Mouse (Mus musculus) liver, adult 2 months (tissue): ENCODE measurements around the gene Dync1li1. TPM values are rescaled to one million over a fixed set of nuclear protein-coding genes. Genes with fewer than 3 reads are reported as not detected.
"Not testable (repeated sequence)": the region's sequence is repeated elsewhere in the genome, so short reads cannot be mapped to it uniquely, and the experiment has no call there.

Experiments
- DNase-seq: peaks from one replicate; pipeline ENCODE4 v3.0.0-alpha.2; 2011; ENCODE audit warnings: low read depth, low spot score; ENCODE audit errors: extremely low read depth
- H3K27ac ChIP-seq: fragments of 200-500 bp; replicated peaks from 2 replicates; pipeline ENCODE4 v1.5.1; 2012; ENCODE audit warnings: low read depth, mild to moderate bottlenecking, control low read depth, inconsistent platforms, low read length; ENCODE audit not compliant: insufficient read depth
- H3K27me3 ChIP-seq: fragments of 200-500 bp; 2 replicates; pipeline ENCODE4 v1.6.1; 2012; ENCODE audit warnings: mild to moderate bottlenecking, moderate library complexity, low read length, inconsistent platforms; ENCODE audit not compliant: control insufficient read depth, insufficient read depth
- H3K36me3 ChIP-seq: fragments of 200-500 bp; 2 replicates; pipeline ENCODE4 v1.6.1; 2012; ENCODE audit warnings: low read length, inconsistent platforms; ENCODE audit not compliant: control insufficient read depth, insufficient read depth
- H3K4me1 ChIP-seq: fragments of 200-500 bp; 2 replicates; pipeline ENCODE4 v1.6.1; 2011; ENCODE audit warnings: low read length; ENCODE audit not compliant: control insufficient read depth, insufficient read depth
- H3K4me3 ChIP-seq: fragments of 200-500 bp; 2 replicates; pipeline ENCODE4 v1.5.1; 2011; ENCODE audit warnings: low read depth, mild to moderate bottlenecking, control low read depth, low read length, moderate library complexity; ENCODE audit not compliant: insufficient read depth
- H3K79me2 ChIP-seq: fragments of 200-500 bp; 2 replicates; pipeline ENCODE4 v1.6.1; 2012; ENCODE audit warnings: inconsistent platforms, mild to moderate bottlenecking, low read length, moderate library complexity; ENCODE audit not compliant: control insufficient read depth, insufficient read depth
- H3K9ac ChIP-seq: fragments of 200-500 bp; 2 replicates; pipeline ENCODE4 v1.6.1; 2012; ENCODE audit warnings: low read depth, mild to moderate bottlenecking, control low read depth, inconsistent platforms, low read length
- CTCF ChIP-seq: fragments of 200-500 bp; IDR thresholded peaks from 2 replicates; pipeline ENCODE4 v1.5.1; 2011; ENCODE audit warnings: low read depth, low read length, control low read depth
- POLR2A ChIP-seq: fragments of 200-500 bp; IDR thresholded peaks from 2 replicates; pipeline ENCODE4 v1.6.1; 2011; ENCODE audit warnings: low read length, control low read depth; ENCODE audit not compliant: insufficient read depth; ENCODE audit errors: extremely low read depth
- WGBS: fragments of 180-500 bp; shearing (Covaris S2); methylation state at CpG from one replicate; pipeline ENCODE4 v1.1.7; 2018; 5-methylcytosine and 5-hydroxymethylcytosine counted together
- polyA plus RNA-seq: library from polyadenylated mRNA; depleted of rRNA; stranded (reverse); fragments of >200 nt; gene quantifications from 2 replicates; pipeline ENCODE4 v1.2.3, GENCODE M21; 2012
- total RNA-seq: library from RNA; depleted of rRNA; stranded (reverse); fragments of >200 nt; gene quantifications from 2 replicates; pipeline ENCODE4 v1.2.3, GENCODE M21; 2014

Dync1li1 gene
- total and polyA plus RNA-seq, 2 experiments: 4.5 to 16.1 TPM

GRCm38 (mm10) chr9:114691112-114691511 lies 2.5 kb downstream of the Dync1li1 start:
- Histone ChIP-seq H3K27me3 (no peaks in the 10 kb centered on the region), H3K4me1 (peaks cover 8% of the 10 kb centered on the region), H3K9ac (no peak overlapping the region), H3K79me2 (peaks cover 6% of the 10 kb centered on the region; the same call in 1 of the 2 replicates), H3K36me3 (peaks cover 3% of the 10 kb centered on the region; the same call in 1 of the 2 replicates), H3K27ac (no peak overlapping the region), H3K4me3 (no peak overlapping the region)
- DNase-seq: no peak
- TF ChIP-seq CTCF: no peak
- no peak for TF ChIP-seq POLR2A

GRCm38 (mm10) chr9:114695662-114696061 lies 7.1 kb downstream of the Dync1li1 start:
- H3K9ac ChIP-seq, H3K36me3 ChIP-seq, H3K27me3 ChIP-seq, DNase-seq, H3K4me1 ChIP-seq, H3K27ac ChIP-seq, H3K4me3 ChIP-seq: not testable (repeated sequence)
- 98% methylated on average over 8 of the region's 8 CpGs for WGBS
- H3K79me2 ChIP-seq: peaks cover 15% of the 10 kb centered on the region; the same call in 1 of the 2 replicates

DNA sequence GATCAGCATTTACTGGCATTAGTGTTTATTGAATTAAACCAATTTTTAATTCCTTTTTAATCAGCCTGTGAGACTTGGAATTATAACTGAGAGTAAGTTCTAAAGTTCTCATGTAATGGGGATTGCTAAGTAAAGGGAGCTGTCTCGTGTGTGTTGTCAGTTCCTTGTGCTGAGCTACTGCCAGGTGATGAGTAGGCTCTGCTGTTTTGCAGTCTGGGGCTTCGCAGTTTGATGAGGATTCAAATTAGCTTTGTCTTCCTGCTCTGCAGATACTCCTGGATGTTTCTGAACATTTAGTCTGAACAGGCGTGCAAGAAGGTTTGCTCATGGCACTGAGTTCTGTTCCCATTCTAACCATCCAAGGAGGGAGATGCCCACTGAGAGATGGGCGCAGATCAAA lies 8.5 kb downstream of the Dync1li1 start:
- no peak overlapping the region for H3K9ac ChIP-seq
- H3K4me3 ChIP-seq: no peak overlapping the region
- H3K4me1 ChIP-seq: peaks cover 9% of the 10 kb centered on the region
- WGBS: 77% methylated on average over 4 of the region's 4 CpGs
- TF ChIP-seq POLR2A: no peak
- no peak for TF ChIP-seq CTCF
- H3K27ac ChIP-seq: peak overlapping the region; percentile 19; the same call in 1 of the 2 replicates
- H3K79me2 ChIP-seq: peaks cover 19% of the 10 kb centered on the region; the same call in 1 of the 2 replicates
- no peaks in the 10 kb centered on the region for H3K27me3 ChIP-seq
- peaks cover 3% of the 10 kb centered on the region; the same call in 1 of the 2 replicates for H3K36me3 ChIP-seq
- no peak for DNase-seq

GRCm38 (mm10) chr9:114697926-114698325 lies 9.3 kb downstream of the Dync1li1 start:
- Histone ChIP-seq H3K27me3 (no peaks in the 10 kb centered on the region), H3K79me2 (peaks cover 15% of the 10 kb centered on the region; the same call in 1 of the 2 replicates), H3K36me3 (no peaks in the 10 kb centered on the region; the same call in 1 of the 2 replicates), H3K9ac (no peak overlapping the region), H3K4me3 (no peak overlapping the region), H3K27ac (no peak overlapping the region), H3K4me1 (peaks cover 9% of the 10 kb centered on the region)
- WGBS: 95% methylated on average over 5 of the region's 5 CpGs
- DNase-seq: no peak
- TF ChIP-seq POLR2A: no peak
- TF ChIP-seq CTCF: no peak

- WGBS: 76% methylated on average over 6 of the region's 6 CpGs
- Histone ChIP-seq H3K4me3 (no peak overlapping the region), H3K79me2 (peaks cover 15% of the 10 kb centered on the region; the same call in 1 of the 2 replicates), H3K9ac (no peak overlapping the region), H3K4me1 (peaks cover 9% of the 10 kb centered on the region), H3K36me3 (no peaks in the 10 kb centered on the region; the same call in none of the 2 replicates), H3K27me3 (no peaks in the 10 kb centered on the region), H3K27ac (no peak overlapping the region)
- no peak for DNase-seq
- no peak for TF ChIP-seq POLR2A
- TF ChIP-seq CTCF: no peak
Measured at GRCm38 (mm10) chr9:114699262-114699661, 10.7 kb downstream of the Dync1li1 start.

DNA sequence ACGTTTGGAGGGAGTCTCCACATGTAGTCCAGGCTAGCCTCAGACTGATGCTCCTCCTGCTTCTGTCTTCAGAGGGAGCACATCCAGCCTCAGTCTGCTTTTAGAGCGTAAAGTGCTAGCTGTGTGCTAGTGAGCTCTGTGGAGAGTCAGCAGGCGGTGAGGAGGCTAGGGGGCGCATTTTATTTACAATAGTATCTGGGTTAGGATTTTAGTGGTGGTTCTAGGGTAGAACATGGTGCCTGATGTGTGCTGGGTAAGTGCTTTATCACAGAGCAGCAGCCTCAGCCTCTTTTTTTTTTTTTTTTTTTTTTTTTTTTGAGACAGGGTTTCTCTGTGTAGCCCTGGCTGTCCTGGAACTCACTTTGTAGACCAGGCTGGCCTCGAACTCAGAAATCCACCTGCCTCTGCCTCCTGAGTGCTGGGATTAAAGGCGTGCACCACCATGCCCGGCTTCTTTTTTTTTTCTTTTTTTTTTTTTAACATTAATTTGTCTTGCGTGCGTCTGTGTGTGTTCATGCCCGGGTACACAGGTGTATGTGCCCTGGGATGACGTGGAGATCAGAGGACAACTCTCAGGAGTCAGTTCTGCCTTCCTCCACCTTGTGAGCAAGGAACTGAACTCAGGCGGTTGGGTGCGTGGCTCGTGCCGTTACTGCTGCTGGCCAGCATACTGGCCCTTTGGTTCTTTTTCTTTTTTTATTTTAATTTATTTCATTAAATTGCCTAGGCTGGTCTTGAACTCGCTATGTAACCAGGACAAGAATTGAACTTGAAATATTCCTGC lies 11.5 kb downstream of the Dync1li1 start:
- TF ChIP-seq CTCF (no peak), POLR2A (no peak)
- DNase-seq: no peak
- Histone ChIP-seq H3K79me2 (peaks cover 12% of the 10 kb centered on the region; the same call in 1 of the 2 replicates), H3K27me3 (no peaks in the 10 kb centered on the region), H3K36me3 (no peaks in the 10 kb centered on the region; the same call in none of the 2 replicates), H3K4me1 (peaks cover 9% of the 10 kb centered on the region), H3K27ac (no peak overlapping the region), H3K9ac (no peak overlapping the region), H3K4me3 (no peak overlapping the region)
- WGBS: 93% methylated on average over 16 of the region's 16 CpGs
